ENCODE assay signal across 9 mouse cellular contexts in the genomic region with DNA sequence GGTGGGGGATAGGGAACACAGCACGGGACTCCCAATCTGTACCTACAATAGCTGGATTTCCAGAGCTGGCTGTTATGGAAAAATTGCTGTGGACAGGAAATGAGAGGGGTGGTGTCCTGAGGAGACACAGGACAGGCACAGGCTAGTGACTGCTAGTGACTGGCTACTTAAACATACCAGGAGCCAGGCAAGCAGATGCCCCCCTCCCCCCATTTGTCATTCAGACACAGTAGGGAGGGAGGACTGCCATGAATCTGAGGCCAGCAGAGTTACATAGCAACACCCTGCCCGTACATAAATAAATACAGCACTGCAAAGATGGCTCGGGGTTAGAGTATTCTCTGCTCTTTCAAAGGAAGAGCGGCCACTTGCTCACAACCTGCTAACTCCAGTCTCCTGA. TPM values are rescaled to one million over a fixed set of nuclear protein-coding genes. Genes with fewer than 3 reads are reported as not detected.
A peak's percentile ranks its signal among the peaks of the same experiment; 100 is the strongest.
DNase-seq lines count a peak whose midpoint lies in the region; ATAC-seq and TF ChIP-seq lines count a peak whose summit lies in the region.
"Had no signal": no experiment of that assay in that cellular context is flagged by ENCODE, and none has a peak within 500 bp of the region (broad histone marks: within the 10 kb centered on the region; RNA-seq: fewer than 3 reads in every experiment).

No protein-coding gene starts in this region.

- no peak overlapping the region for H3K27ac ChIP-seq in forebrain, embryonic 15.5 days (replicated peaks)
- no peak overlapping the region for H3K27ac ChIP-seq in forebrain, embryonic 11.5 days (ENCODE audit: low read depth, low read length)
- H3K27ac ChIP-seq in hindbrain, embryonic 15.5 days (replicated peaks): no peak overlapping the region

- DNase-seq in forebrain, embryonic 11.5 days (ENCODE audit: low spot score): no peak
- DNase-seq in heart, adult 18-20 months: peak; percentile 51 to 55
- no peak for DNase-seq in thymus, postnatal 36 days
- DNase-seq in liver: no peak
- no peak for DNase-seq in cerebellum, adult 8-10 months
- DNase-seq: cerebellum, adult 9-10 months had no signal

- H3K36me3 ChIP-seq in forebrain, embryonic 15.5 days: no peaks in the 10 kb centered on the region
- no peaks in the 10 kb centered on the region for H3K36me3 ChIP-seq in forebrain, embryonic 11.5 days (ENCODE audit: control insufficient read depth, insufficient read depth, low read length)
- no peaks in the 10 kb centered on the region for H3K36me3 ChIP-seq in E14TG2a.4 (ENCODE audit: insufficient read depth, low read length)
- no peaks in the 10 kb centered on the region for H3K36me3 ChIP-seq in hindbrain, embryonic 15.5 days

- no peak overlapping the region for H3K4me3 ChIP-seq in forebrain, embryonic 15.5 days
- H3K4me3 ChIP-seq in forebrain, embryonic 11.5 days (ENCODE audit: low read depth, low read length): no peak overlapping the region
- H3K4me3 ChIP-seq in E14TG2a.4 (replicated peaks; ENCODE audit: low read length): 0 out of 2 replicates have a peak overlapping the region, but pooled peaks have one; percentile 26
- no peak overlapping the region for H3K4me3 ChIP-seq in hindbrain, embryonic 15.5 days

- no peak overlapping the region; the same call in 1 of the 2 replicates for H3K9ac ChIP-seq in forebrain, embryonic 15.5 days (replicated peaks)
- no peak overlapping the region for H3K9ac ChIP-seq in forebrain, embryonic 11.5 days (ENCODE audit: low read length)
- H3K9ac ChIP-seq in hindbrain, embryonic 15.5 days: no peak overlapping the region

- TF ChIP-seq CTCF in E14TG2a.4 (conservative IDR thresholded peaks at IDR 0.05; ENCODE audit: low read length): no peak

- H3K27me3 ChIP-seq in forebrain, embryonic 15.5 days: no peaks in the 10 kb centered on the region
- H3K27me3 ChIP-seq in forebrain, embryonic 11.5 days (ENCODE audit: control insufficient read depth, insufficient read depth, low read length): peaks cover 7% of the 10 kb centered on the region; the same call in 1 of the 2 replicates
- H3K27me3 ChIP-seq in E14TG2a.4 (ENCODE audit: insufficient read depth, low read length): peaks cover 14% of the 10 kb centered on the region
- no peaks in the 10 kb centered on the region for H3K27me3 ChIP-seq in hindbrain, embryonic 15.5 days

- H3K4me2 ChIP-seq in forebrain, embryonic 15.5 days (replicated peaks): peak overlapping the region; percentile 16; the same call in 1 of the 2 replicates
- H3K4me2 ChIP-seq in forebrain, embryonic 11.5 days (ENCODE audit: low read depth, low read length, severe bottlenecking): no peak overlapping the region
- 0 out of 2 replicates have a peak overlapping the region, but pooled peaks have one; percentile 3 for H3K4me2 ChIP-seq in hindbrain, embryonic 15.5 days

- no peaks in the 10 kb centered on the region for H3K9me3 ChIP-seq in forebrain, embryonic 15.5 days
- no peaks in the 10 kb centered on the region for H3K9me3 ChIP-seq in forebrain, embryonic 11.5 days (ENCODE audit: control insufficient read depth, low read length)
- H3K9me3 ChIP-seq in E14TG2a.4 (ENCODE audit: low read length): no peaks in the 10 kb centered on the region
- no peaks in the 10 kb centered on the region for H3K9me3 ChIP-seq in hindbrain, embryonic 15.5 days

- H3K4me1 ChIP-seq in forebrain, embryonic 15.5 days: peaks cover 28% of the 10 kb centered on the region
- peaks cover 8% of the 10 kb centered on the region; the same call in 1 of the 2 replicates for H3K4me1 ChIP-seq in forebrain, embryonic 11.5 days (replicated peaks; ENCODE audit: control insufficient read depth, insufficient read depth, low read length)
- H3K4me1 ChIP-seq in E14TG2a.4 (replicated peaks; ENCODE audit: low read depth, low read length): peaks cover 61% of the 10 kb centered on the region
- H3K4me1 ChIP-seq in hindbrain, embryonic 15.5 days (replicated peaks): peaks cover 29% of the 10 kb centered on the region

- no peak for ATAC-seq in forebrain, embryonic 15.5 days (replicated peaks)
- ATAC-seq in forebrain, embryonic 11.5 days (replicated peaks; ENCODE audit: low FRiP score): no peak
- ATAC-seq in hindbrain, embryonic 15.5 days (ENCODE audit: low FRiP score, low read depth): no peak; the same call in 1 of the 2 replicates

- WGBS in forebrain, embryonic 15.5 days: 29% methylated on average over 4 of the region's 4 CpGs
- 55% methylated on average over 4 of the region's 4 CpGs for WGBS in forebrain, embryonic 11.5 days
- 17% methylated on average over 4 of the region's 4 CpGs for WGBS in hindbrain, embryonic 15.5 days

RNA-seq across cellular contexts. Expression of a gene that starts 3.0 kb away (rescaled TPM):
- polyA plus RNA-seq in forebrain, embryonic 15.5 days (2015; fragmentation: Nextera tagmentation; extraction: Ambion mirVana): 35.9 and 36.0 TPM in 2 replicates
- polyA plus RNA-seq in forebrain, embryonic 11.5 days (2014; fragmentation: Nextera tagmentation; extraction: Ambion mirVana): 16.2 and 16.8 TPM in 2 replicates
- 1 to 10 TPM; 4.8 to 5.9 TPM for total RNA-seq in heart, adult 18-20 months (2021)
- polyA plus RNA-seq in hindbrain, embryonic 15.5 days (2015; fragmentation: Nextera tagmentation; extraction: Ambion mirVana): 23.4 and 26.9 TPM in 2 replicates

RNA-seq across cellular contexts. Expression of a gene that starts 35.2 kb away (rescaled TPM):
- 23.7 and 26.6 TPM in 2 replicates for polyA plus RNA-seq in forebrain, embryonic 15.5 days (2015; fragmentation: Nextera tagmentation; extraction: Ambion mirVana)
- polyA plus RNA-seq in forebrain, embryonic 11.5 days (2014; fragmentation: Nextera tagmentation; extraction: Ambion mirVana): 28.2 and 30.2 TPM in 2 replicates
- 100 to 1,000 TPM in 1 of 2 experiments, 10 to 100 TPM in 1; 95.4 to 110 TPM for total RNA-seq in heart, adult 18-20 months (2021)
- 32.5 and 37.1 TPM in 2 replicates for polyA plus RNA-seq in hindbrain, embryonic 15.5 days (2015; fragmentation: Nextera tagmentation; extraction: Ambion mirVana)

Comparison
In these comparisons a context has a peak if more than half of its experiments do, and no peak if none do; other contexts are left out.
1. DNase-seq: peak in heart, adult 18-20 months (2 of 2); none in forebrain, embryonic 11.5 days (single experiment), thymus, postnatal 36 days (0 of 2), liver (single experiment) and cerebellum, adult 8-10 months (single experiment).